Mouse (Mus musculus): ENCODE measurements around the gene Smarcb1.
"Not testable (repeated sequence)": the region's sequence is repeated elsewhere in the genome, so short reads cannot be mapped to it uniquely, and the experiment has no call there.

Gene Smarcb1

GRCm38 (mm10) chr10:75887504-75887903, 33.9 kb downstream of the Smarcb1 start:
- DNase-seq, result not testable (repeated sequence)

- DNase-seq, result no peak
Measured at GRCm38 (mm10) chr10:75884742-75885141, 36.7 kb downstream of the Smarcb1 start.

GRCm38 (mm10) chr10:75883232-75883552, 38.2 kb downstream of the Smarcb1 start:
- peak; percentile 70 for DNase-seq

GRCm38 (mm10) chr10:75882433-75883231, 38.8 kb downstream of the Smarcb1 start:
- DNase-seq, result no peak

- peak; percentile 43 for DNase-seq
Measured at GRCm38 (mm10) chr10:75881578-75882432, 39.6 kb downstream of the Smarcb1 start.

GRCm38 (mm10) chr10:75880771-75881577, 40.4 kb downstream of the Smarcb1 start:
- DNase-seq, result no peak

GRCm38 (mm10) chr10:75880351-75880750, 41.1 kb downstream of the Smarcb1 start:
- no peak for DNase-seq

- DNase-seq, result no peak
Measured at GRCm38 (mm10) chr10:75878836-75879235, 42.6 kb downstream of the Smarcb1 start.

- DNase-seq, result no peak
Measured at GRCm38 (mm10) chr10:75873543-75874170, 47.8 kb downstream of the Smarcb1 start.

- DNase-seq, result peak; percentile 50
Measured at GRCm38 (mm10) chr10:75872915-75873542, 48.4 kb downstream of the Smarcb1 start.

- DNase-seq, result no peak
Measured at GRCm38 (mm10) chr10:75872025-75872914, 49.1 kb downstream of the Smarcb1 start.

GRCm38 (mm10) chr10:75861587-75861986, 59.8 kb downstream of the Smarcb1 start:
- no peak for DNase-seq

GRCm38 (mm10) chr10:75860746-75861145, 60.7 kb downstream of the Smarcb1 start:
- no peak for DNase-seq

GRCm38 (mm10) chr10:75859786-75860470, 61.5 kb downstream of the Smarcb1 start, which contains the start of gene Mif:
Mif (minus strand) TSS chr10:75860240.
- DNase-seq, result peak; percentile 92

GRCm38 (mm10) chr10:75859107-75859746, 62.2 kb downstream of the Smarcb1 start:
- DNase-seq, result peak; percentile 51

- DNase-seq, result no peak
Measured at GRCm38 (mm10) chr10:75857598-75857997, 63.8 kb downstream of the Smarcb1 start.

GRCm38 (mm10) chr10:75856976-75857375, 64.4 kb downstream of the Smarcb1 start:
- no peak for DNase-seq

- no peak for DNase-seq
Measured at GRCm38 (mm10) chr10:75856155-75856907, 65.1 kb downstream of the Smarcb1 start.

- DNase-seq, result no peak
Measured at GRCm38 (mm10) chr10:75855416-75855981, 65.9 kb downstream of the Smarcb1 start.

Measured in liver (tissue).